Mouse (Mus musculus): ENCODE measurements at regions not wholly inside any gene's neighbourhood (a gene's known extent, or its start where the extent isn't known, plus 50 kb on each side); places are given as distances from the start of the nearest gene placed in this dataset.

DNA sequence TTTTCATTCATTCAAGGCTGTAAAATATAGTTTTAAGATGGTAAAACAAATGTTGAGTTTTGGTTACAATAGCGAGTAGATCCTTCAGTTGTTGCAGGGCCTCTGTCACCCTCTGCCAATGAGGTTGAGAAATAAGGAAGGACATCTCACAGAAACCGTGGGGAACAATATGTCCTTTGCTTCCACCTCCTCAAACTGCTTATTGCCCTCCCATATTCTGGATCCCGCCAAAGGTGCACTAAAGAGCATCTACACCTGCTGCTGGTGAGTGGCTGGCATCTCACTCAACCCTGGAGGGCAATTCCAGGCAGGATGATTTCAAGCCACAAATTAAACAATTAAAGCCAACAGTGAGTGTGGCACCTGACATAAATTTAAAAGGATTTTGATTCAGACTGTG, 53.4 kb downstream of the Prr30 start:
- 88% methylated on average over 3 of the region's 3 CpGs for WGBS
- no peak overlapping the region for H3K27ac ChIP-seq (replicated peaks; ENCODE audit: low read depth, low read length)
- DNase-seq = no peak

GRCm38 (mm10) chr14:101137426-101137825, 62.7 kb downstream of the Prr30 start:
- ATAC-seq (ENCODE audit: low FRiP score, low TSS enrichment) (no peak), DNase-seq (peak; percentile 38)
- Histone ChIP-seq H3K4me1 (ENCODE audit: control insufficient read depth, insufficient read depth, low read length) (0 out of 2 replicates have a peak, but pooled peaks cover 11% of the 10 kb centered on the region), H3K36me3 (ENCODE audit: control insufficient read depth, insufficient read depth, low read length) (no peaks in the 10 kb centered on the region), H3K27ac (replicated peaks; ENCODE audit: low read depth, low read length) (no peak overlapping the region), H3K4me2 (ENCODE audit: low read length) (no peak overlapping the region), H3K4me3 (replicated peaks; ENCODE audit: low read depth, low read length) (no peak overlapping the region), H3K27me3 (ENCODE audit: control insufficient read depth, insufficient read depth, low read length) (no peaks in the 10 kb centered on the region), H3K9ac (replicated peaks; ENCODE audit: low read length) (no peak overlapping the region), H3K9me3 (ENCODE audit: control insufficient read depth, low read length) (no peaks in the 10 kb centered on the region)
- 80% methylated on average over 6 of the region's 6 CpGs for WGBS

More for the DNA sequence above, 53.4 kb downstream of the Prr30 start:
- H3K9me3 ChIP-seq (ENCODE audit: control insufficient read depth, low read length) = no peaks in the 10 kb centered on the region
- no peak overlapping the region for H3K4me2 ChIP-seq (ENCODE audit: low read length)
- no peak overlapping the region for H3K9ac ChIP-seq (replicated peaks; ENCODE audit: low read length)
- no peak for ATAC-seq (ENCODE audit: low FRiP score, low TSS enrichment)
- H3K4me1 ChIP-seq (ENCODE audit: control insufficient read depth, insufficient read depth, low read length) = no peaks in the 10 kb centered on the region
- no peak overlapping the region for H3K4me3 ChIP-seq (replicated peaks; ENCODE audit: low read depth, low read length)
- no peaks in the 10 kb centered on the region for H3K36me3 ChIP-seq (ENCODE audit: control insufficient read depth, insufficient read depth, low read length)
- H3K27me3 ChIP-seq (ENCODE audit: control insufficient read depth, insufficient read depth, low read length) = no peaks in the 10 kb centered on the region

Data from midbrain, embryonic 14.5 days (tissue).